Mouse (Mus musculus) layer of hippocampus, adult 9-11 months (tissue): ENCODE data around the gene Bex6.

Source experiments
- DNase-seq: peaks from one replicate; pipeline ENCODE4 v3.0.0; 2022

Gene Bex6

DNA sequence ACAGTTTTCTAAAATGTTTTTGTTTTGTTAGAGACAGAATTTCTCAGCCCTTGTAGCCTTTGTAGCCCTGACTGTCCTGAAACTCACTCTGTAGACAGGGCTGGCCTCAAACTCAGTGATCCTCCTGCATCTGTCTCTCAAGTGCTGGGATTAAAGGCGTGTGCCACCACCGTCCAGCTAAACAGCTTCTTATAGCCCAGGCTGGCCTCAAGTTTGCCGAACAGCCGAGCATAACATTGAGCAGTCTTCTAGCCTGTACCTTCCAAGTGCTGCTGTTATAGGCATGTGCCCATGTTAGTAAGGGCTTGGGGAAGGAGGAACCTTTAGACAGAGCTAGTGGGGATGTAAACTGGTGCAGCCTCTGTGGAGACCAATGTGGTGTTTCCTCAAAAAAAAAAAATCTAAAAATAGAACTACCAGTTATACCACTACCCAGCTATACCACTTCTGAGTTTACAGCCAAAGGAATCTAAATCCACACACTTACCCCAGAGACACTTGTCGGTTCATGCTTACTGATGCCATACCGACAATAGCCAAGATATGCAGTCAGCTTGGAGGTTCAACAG is at the start of gene Bex6:
Gene Bex6, plus strand, starts transcription at position 491 of the 569 bp plus-strand sequence.
- no peak for DNase-seq

DNA sequence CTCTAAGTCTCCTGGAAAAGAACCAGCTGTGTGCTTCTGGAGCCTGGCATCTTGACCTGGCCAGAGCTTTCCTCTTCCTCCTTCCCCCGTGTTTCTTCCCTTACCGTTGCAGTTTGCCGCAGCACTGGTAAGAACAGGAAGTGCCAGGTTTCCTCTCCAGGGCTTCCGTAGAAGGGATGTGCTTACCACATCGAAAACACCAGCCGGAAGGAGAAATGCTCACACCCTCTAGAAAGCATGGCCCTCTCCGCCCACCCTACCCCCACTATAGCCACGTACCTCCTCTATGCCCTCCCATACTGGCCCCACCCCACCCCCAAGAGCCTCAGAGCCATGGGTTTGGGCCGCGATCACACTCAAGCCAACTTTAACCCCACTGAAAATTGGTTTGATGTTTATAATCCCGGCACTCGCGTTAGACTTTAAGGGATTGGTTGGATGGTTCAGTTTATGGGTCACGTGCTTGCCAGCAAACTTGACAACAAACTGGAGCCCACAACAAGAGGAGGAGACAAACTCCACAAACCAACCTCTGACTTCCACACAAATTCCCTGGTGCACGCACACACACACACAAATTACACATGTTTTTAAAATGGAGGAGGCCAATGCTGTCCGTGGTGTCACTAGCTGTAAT is 49.3 kb upstream of the Bex6 start:
- DNase-seq, result peak; percentile 50

DNA sequence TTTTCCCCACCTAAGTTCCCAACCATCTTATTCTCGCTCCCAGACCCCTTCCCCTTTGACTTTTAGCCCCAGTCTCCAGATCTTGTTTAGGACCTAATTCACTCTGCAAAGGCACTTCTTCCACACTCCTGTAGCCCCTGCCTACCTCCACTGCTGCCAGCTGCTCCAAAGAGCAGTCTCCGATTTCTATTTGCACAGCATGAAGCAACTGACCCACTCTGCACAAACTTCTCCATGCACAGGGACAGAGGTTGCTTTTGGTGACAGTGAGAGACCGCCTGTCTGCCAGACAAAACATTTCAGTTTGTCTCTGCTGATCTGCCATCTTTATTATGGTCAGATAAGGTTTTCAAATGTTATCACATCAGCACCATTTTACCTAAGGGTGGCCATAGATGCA is 46.5 kb upstream of the Bex6 start:
- DNase-seq, result no peak

DNA sequence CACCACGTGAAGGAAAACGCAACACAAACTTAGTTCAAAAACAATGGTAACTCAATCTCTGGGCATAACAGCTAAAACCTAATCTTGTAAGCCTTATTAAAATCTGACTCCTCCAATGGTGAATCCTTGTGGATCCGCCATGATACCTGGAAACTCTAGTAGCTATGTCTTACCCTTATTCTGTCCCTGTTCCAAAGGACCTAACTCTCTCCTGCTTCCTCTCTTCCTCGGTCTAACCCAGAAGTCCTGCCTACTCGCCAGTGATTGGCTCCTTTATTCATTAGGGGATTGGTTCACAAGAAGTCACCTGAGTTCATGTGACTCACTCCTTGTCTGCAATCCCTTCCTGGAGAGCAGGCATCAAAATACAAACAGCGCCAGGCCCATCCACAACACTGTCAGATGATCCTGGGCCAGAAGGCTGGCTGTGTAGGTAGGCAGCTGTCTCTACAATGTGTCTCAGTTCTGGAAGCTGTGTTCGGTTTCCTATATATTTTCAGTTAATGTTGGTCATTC is 43.7 kb upstream of the Bex6 start:
- DNase-seq, result no peak

DNA sequence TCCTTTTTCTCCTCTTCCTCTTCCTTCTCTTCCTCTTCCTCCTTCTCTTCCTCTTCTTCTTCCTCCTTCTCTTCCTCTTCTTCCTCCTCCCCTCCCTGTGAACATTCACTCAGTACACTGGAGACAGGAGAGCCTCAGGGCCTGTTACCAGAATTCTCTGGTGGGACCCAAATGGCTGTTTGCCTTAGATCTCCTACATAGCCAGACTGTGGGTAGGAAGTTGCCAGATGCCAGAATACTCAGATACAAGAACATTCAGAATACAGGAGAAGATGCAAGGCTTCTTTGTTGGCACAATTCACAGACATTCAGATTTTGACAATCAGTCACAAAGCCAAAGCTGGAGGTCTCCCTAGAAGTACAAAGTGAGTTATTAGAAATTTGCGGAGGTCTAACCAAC is 40.7 kb upstream of the Bex6 start:
- peak; percentile 83 for DNase-seq

DNA sequence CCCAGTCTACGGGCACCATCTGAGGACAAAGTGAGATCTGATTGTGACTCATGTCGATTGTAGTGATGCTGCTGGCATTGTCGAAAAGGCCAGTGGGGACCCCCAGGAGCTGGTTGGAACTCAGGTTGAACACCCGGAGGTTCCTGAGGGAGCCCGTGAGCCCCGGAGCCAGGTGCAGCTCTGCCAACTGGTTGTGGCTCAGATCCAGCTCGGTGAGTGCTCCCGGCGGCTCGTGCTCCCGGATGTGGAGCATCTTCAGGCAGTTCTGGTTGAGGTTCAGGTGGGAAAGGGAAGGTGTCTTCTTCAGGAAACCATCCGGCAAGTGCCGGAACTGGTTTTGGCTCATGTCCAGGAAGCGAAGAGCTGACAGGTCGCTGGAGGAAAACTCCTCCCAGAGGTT is 35.9 kb upstream of the Bex6 start:
- no peak for DNase-seq

DNA sequence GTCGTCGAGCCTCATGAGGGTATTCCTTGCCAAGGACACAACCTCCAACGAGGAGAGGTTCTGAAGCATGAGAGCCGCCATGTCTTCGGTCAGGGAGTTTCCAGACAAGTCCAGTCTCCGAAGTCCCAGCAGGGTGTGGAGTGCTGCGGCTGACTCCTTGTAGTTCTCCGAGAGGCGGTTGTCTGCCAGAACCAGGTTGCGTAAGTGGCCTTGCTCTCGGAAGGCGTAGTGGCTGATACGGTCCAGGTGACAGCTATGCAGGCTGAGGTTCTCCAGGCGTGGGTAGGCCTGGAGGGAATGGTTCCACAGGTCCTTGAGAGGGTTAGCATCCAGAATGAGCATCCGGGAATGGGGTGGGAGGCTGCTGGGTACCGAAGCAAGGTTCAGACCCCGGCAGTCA is 35.0 kb upstream of the Bex6 start:
- no peak for DNase-seq

DNA sequence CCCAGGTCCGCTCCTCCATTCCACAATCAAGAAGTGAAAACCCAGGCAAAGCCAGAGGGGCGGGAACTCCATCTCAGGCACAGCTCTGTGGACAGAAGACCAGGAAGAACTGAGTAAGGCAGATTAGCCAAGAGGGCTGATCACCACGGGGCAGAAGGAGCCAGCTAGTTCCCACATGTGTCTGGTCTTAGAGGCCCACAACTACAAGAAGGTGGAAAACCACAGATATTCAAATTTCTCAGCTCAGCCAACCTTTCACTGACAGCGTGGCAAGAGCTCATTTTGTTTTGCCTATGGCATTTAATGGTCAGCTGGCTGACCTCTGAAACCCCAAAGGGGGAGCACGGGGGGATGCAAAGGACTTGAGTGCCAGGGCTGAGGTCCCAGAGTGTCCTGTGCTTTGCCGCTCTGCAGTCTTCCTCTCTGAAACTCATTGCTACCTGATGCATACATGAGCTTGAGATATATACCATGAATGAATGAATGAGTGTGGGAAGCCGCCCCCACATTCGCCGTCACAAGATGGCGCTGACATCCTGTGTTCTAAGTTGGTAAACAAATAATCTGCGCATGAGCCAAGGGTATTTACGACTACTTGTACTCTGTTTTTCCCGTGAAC is 31.9 kb upstream of the Bex6 start:
- no peak for DNase-seq

DNA sequence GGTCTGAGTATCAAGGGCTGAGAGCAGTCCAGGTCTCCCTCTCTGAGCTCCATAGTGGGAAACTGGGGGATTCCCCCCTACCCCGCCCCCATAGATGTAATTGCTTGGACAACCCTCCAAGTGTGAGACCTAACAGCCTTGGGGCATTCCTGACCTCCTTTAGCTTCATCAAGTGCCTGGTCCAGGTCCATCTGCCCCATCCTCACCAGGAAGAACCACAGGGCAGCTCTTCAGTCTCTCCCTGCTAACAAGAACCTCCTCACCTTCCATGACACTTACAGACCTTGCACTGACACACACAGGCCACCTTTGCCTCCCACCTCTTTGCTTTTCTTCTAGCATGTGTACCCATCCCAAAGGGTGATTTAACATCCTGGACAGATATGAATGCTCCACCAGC is 25.6 kb upstream of the Bex6 start:
- no peak for DNase-seq

DNA sequence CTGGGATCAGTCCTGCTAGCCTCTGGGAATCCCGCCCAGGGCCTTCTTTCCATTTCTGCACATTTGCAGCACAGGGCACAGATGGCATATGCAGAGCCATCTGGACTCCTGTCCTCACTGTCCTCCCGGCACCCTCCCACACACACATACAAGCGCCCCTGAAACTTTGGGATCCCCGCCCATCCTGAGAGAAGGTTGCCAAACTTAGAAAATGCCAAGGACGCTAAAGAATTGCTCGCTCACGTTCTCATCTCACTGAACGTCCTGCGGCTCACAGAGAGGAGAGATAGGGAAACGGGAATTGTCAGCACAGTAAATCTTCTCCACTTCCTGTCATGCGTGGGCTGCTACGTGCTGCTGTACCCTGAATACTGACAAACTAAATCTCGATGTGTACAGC is 25.2 kb upstream of the Bex6 start:
- peak; percentile 87 for DNase-seq

DNA sequence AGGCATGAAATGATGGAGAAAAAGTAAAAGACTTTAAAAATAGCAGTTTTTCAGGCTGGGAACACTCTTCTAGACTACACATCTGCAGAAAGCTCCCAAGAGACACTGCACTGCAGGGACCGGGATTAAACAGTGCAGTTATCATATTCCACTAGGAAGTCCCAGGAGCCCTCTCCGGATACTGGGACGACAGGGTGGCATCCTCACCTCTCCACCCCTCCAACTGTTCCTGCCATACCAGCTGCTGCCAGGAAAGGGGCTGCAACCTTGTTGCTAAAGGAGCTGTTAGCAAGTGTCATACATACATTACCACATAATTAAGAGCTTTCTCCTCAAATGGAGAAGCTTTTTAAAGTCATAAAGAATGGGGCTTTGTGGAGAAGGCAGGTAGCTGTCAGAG is 22.9 kb upstream of the Bex6 start:
- DNase-seq, result no peak

DNA sequence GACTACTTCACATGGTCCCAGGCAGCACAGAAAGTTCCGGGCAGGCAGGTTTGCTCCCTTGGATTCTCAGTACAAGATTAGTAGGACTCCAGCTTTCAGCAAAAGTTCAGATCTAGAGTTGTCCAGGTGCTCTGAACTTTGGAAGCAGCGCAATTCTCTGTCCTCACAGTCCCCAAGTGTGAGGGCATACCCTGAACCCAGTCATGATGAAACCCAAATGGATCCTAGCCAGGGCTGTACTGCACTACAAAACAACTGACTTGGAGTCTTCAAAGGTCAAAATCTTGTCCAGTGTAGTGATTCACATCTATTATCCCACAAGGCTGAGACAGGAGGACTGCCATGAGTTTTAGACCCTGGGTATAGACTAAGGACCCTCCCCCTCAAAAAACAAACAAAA is 22.3 kb upstream of the Bex6 start:
- no peak for DNase-seq

DNA sequence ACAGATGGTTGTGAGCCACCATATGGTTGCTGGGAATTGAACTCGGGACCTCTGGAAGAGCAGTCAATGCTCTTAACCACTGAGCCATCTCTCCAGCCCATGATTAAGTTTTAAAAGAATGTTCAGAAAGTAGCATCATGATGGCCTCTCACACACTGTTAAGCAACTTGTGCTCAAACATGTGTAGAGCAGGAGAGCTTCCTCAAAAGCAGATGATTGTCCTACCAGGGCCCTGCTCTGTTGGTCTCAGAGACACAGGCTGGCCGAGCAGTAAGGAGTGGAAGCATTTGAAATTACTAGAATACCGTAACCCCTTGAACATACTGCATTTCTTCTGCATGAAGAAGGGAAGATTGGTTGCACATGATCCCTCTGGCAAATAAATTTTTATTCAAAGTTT is 20.7 kb upstream of the Bex6 start:
- no peak for DNase-seq

DNA sequence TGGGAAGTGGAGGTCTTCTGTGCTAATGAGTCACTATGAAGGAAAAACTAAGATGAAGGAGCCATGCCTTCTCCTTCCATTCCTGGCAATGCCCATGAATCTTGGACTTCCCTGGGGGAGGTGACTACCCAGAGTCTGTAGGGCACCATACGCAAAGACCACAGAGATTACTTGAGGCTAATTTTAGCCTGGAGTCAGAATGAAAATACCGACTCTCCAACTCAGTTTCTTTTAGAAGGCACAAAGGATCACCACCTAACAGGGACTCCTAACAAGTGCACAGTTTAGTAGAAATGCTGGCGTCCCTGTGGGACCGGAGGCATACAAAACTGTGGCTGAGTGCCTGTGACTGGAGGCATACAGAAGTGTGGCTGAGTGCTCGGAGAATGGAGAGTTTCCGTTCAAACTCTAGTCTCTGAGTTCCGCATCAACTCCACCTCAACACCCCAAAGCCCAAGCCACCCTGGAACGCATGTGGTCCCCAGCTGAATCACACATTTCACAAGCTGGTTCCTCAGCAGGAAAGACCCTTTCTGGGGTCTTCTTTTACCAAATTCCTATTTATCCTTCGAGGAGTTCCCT is 18.8 kb upstream of the Bex6 start:
- no peak for DNase-seq

DNA sequence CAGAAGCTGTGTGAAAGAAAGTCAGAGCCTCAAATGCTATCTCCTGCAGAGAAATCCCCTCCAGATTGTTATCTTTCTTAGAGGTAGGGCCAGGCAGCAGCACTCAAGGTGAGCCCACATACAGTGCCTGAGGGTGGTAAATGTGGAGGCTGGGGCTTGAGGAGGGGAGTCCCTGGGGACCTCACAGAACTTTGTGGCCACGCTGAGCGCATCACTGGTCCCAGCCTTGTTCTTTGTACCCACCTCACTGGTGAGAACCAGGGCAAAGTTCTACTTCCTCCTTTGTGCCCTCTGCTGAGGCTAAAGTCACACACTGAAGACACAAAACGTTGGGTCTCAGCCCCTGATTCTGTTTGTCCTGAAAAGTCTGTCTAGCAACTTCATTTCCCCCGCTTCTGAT is 16.2 kb upstream of the Bex6 start:
- no peak for DNase-seq

DNA sequence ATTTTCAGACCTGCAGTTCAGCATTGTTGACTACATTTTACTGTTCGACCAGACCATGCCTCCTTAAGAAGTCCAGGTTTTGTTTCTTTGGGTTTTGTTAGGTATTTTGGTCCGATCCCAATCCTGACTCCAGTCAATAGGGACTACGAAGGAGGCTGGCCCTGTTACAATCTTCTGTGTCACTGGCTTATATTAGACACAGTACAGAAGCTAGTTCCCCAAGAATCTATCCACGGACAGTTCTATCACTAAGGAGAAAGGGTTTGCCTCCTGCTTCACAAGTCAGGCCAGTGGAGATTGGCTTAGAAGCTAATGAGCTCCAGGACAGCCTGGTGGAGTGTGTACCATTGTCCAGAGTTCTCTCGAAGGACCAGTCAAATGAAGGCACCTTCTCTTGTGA is 15.7 kb upstream of the Bex6 start:
- no peak for DNase-seq

DNA sequence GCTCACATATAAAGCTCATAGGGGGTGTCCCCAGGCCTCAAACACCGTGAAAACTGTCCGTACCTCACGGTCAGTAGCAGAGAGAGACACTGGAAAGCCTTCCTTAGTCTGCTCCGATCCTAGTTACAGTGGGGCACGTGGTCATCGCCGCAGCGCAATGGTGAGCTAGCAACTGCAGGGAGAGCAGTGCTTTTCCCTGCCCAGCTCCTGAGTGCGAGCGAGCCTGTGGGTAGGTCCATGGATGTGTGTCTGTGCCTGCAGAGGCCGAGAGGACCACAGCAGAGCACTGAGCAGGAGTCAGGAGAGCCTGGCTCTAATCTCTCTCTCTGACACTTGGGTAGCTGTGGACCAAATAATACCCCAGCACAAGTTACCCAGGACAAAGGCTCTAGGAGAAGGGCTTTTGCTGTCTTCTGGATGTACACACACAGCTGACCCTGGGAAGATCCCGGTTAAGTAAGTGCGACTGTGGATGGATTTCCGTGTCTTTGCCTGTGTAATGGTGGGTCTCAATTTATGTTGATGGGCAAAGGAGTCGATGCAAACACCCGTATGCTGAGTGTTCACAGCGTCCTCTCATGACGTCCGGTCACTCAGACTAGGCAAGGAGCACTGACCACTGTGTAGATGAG is 15.1 kb upstream of the Bex6 start:
- no peak for DNase-seq

DNA sequence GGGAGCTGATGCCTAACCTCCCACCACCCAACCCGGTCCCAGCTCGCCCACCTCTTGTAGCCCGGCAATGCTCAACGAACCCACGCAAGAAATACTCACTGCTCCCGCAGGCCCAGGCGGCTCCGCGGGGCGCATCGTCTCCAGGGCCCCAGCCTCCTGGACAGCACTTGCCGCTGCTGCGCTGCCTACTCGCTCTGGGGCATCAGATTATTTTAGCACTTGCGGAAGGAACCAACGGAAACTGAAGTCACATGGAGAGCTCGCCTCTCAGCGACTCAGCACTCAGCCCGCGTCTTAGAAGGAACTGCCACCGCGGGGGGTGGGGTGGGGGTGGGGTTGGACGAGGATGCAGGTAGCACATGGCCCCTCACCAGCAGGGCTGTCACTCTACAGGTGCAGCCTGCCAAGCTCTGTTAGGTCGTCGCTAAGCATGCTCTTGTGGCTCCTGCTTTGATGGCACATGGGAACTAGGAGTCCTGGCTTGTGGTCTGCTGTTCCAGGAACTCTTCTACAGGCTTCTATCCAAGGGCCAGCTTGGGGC is 14.3 kb upstream of the Bex6 start, which contains the start of gene Nrros:
Gene Nrros, minus strand, starts transcription at position 314 of the 541 bp plus-strand sequence.
- peak; percentile 79 for DNase-seq

DNA sequence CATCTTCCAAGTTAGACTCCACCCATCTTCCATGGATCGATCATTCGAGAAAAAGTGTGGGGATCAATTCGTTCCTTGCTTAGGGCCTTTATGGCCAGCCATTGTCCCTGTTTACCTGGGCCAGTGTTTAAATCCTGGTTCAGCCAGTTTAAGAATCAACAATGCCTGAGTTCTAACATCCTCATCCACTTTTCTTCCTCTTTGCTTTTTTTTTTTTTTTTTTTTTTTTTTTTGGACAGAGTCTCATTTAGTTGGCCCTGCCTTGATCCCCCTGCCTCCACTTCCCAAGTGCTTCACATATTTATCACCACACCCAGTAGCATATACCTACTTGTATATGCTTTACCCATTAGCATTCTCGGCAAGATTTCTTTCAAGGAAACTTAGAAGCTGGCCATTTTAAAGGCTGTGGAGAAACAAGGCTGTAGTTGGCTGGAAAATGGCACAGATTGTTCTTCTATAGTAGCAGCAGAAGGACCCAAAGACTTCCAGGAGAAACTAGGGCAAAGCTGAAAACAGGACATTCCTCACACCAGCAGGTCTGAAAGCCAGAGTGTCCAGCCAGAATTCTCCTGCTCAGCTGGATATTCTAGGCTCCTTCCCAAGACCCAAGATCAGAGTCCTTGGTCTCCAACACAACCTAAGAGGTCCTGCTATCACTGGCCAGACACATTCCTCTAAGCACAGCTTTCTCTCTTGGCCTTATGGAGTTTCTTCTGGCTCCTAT is 11.6 kb upstream of the Bex6 start:
- no peak for DNase-seq

DNA sequence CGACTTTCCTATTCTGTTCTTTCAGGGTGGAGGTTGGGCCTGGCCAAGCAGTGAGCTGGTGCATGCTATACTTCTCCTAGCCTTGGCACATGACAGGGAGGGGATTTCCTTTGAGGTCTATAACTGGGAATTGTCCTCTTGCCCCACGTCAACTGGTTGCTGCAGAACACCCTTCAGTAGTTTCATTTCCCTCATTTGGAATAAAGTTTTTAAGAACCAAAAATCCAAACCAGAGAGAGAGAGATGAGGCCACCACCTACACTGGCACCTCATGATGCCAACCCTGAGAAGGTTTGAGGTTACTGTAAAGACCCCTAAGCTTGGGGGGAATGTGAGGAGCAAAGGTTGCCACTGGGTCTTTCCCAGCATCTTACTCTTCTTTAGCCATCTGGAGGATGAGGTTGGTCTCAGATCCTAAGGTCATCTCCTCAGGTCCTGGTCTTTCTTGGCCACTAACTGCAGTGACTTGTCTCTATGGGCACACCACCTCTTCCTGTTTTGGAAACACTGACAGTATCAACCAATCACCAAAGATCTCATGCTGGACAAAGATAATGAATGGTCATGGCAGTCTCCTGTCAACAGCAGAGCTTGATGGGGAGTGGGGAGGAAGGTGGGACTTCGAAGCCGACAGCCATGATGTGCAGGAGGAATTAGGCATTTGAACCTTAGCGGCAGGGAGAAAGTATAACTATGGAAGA is 8.4 kb upstream of the Bex6 start:
- peak; percentile 33 for DNase-seq

DNA sequence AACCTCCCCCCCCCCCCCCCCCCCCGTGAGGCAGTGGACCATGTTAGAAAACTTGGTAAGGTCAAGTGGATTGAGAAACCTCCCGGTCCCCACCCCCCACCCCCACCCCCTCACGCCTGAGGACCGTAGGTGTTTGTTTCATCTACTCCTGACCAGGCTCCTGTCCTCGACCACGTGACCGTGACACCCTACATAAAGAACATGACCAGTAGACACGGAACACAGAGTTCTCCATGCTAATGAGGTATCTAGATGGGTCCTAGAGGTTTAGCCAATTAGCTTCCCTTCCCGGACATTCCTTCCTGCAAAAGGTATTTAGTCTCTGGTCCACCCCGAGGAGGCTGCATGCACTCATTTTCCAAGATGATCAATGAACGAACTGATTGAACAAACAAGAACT is 6.2 kb upstream of the Bex6 start:
- no peak for DNase-seq
